Mouse (Mus musculus) kidney, embryonic 14.5 days (tissue): ENCODE results near the gene Hhex. TPM values are rescaled to one million over a fixed set of nuclear protein-coding genes. Genes with fewer than 3 reads are reported as not detected.

Experiments
- ATAC-seq: fragments of 200-750 bp; cut with Nextera tagmentation; 2 replicates; pipeline ENCODE4 v1.8.0; 2017; ENCODE audit warnings: moderate number of reproducible peaks, mild to moderate bottlenecking, moderate TSS enrichment, moderate library complexity; ENCODE audit not compliant: low FRiP score, low TSS enrichment
- H3K27ac ChIP-seq: fragments of 300-500 bp; sonication (generic); 2 replicates; pipeline ENCODE4 v1.5.1; 2014; ENCODE audit warnings: low read depth, mild to moderate bottlenecking, low read length, moderate library complexity, mixed read lengths
- H3K27me3 ChIP-seq: fragments of 300-500 bp; sonication (generic); 2 replicates; pipeline ENCODE4 v1.6.1; 2014; ENCODE audit warnings: mild to moderate bottlenecking, low read length; ENCODE audit not compliant: control insufficient read depth, insufficient read depth
- H3K36me3 ChIP-seq: fragments of 300-500 bp; sonication (generic); 2 replicates; pipeline ENCODE4 v1.6.1; 2014; ENCODE audit warnings: low read length, mixed read lengths; ENCODE audit not compliant: control insufficient read depth, insufficient read depth
- H3K4me1 ChIP-seq: fragments of 300-500 bp; sonication (generic); 2 replicates; pipeline ENCODE4 v1.6.1; 2014; ENCODE audit warnings: low read length, mixed read lengths; ENCODE audit not compliant: control insufficient read depth, insufficient read depth
- H3K4me2 ChIP-seq: fragments of 300-500 bp; sonication (generic); replicated peaks from 2 replicates; pipeline ENCODE4 v1.6.1; 2014; ENCODE audit warnings: low read depth, mild to moderate bottlenecking, low read length
- H3K4me3 ChIP-seq: fragments of 300-500 bp; sonication (generic); 2 replicates; pipeline ENCODE4 v1.5.1; 2014; ENCODE audit warnings: mild to moderate bottlenecking, low read length
- H3K9ac ChIP-seq: fragments of 300-500 bp; sonication (generic); 2 replicates; pipeline ENCODE4 v1.6.1; 2014; ENCODE audit warnings: low read depth, mild to moderate bottlenecking, low read length, moderate library complexity
- H3K9me3 ChIP-seq: fragments of 300-500 bp; sonication (generic); 2 replicates; pipeline ENCODE4 v1.6.1; 2016; ENCODE audit warnings: low read length; ENCODE audit not compliant: control insufficient read depth
- WGBS: fragments of 180-500 bp; shearing (Covaris S2); extraction: QIAGEN DNeasy Blood & Tissue Kit; methylation state at CpG from one replicate; pipeline ENCODE4 v1.1.7; 2014; 5-methylcytosine and 5-hydroxymethylcytosine counted together
- polyA plus RNA-seq: library from polyadenylated mRNA; unstranded; fragments of >200 nt; fragmentation: Nextera tagmentation; extraction: Ambion mirVana; gene quantifications from 2 replicates; pipeline ENCODE4 v1.2.1, GENCODE M21; 2014

The Hhex gene
- polyA plus RNA-seq, 1 experiment from 2014 or later: 11.5 TPM

GRCm38 (mm10) chr19:37442524-37443286, 8.1 kb downstream of the Hhex start:
- Histone ChIP-seq H3K4me3 (no peak overlapping the region), H3K36me3 (no peaks in the 10 kb centered on the region), H3K4me2 (no peak overlapping the region), H3K9me3 (no peaks in the 10 kb centered on the region), H3K9ac (no peak overlapping the region), H3K4me1 (no peaks in the 10 kb centered on the region), H3K27me3 (peaks cover 27% of the 10 kb centered on the region), H3K27ac (no peak overlapping the region)
- WGBS: 77% methylated on average over 10 of the region's 10 CpGs
- no peak for ATAC-seq

DNA sequence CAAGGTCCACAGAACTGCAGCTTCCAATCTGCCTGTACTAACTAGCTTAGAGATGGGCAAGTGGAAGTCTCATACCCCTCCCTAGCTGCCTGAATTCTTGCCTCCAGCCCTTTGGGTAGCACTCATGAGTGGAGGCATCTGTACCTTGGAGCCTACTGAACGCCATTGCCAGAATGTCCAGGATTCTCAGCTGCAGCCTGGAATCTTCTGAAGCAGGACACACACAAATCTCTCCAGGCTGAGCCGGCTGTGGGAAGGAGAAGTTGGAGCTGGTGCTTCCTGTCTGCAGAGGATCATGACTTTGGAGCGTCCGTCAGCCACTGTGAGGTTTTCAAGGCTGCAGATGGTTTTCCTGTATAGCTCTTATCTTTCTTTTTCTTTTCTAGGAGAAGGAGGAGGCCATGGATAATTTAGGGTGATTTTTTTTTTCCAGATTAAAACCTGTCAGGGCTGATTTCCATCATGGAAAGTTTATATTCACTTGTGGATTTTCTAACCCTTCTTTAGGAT, 9.1 kb downstream of the Hhex start:
- H3K9me3 ChIP-seq: no peaks in the 10 kb centered on the region

GRCm38 (mm10) chr19:37448212-37448611, 13.6 kb downstream of the Hhex start:
- Histone ChIP-seq H3K9ac (no peak overlapping the region), H3K27me3 (peaks cover 2% of the 10 kb centered on the region; the same call in 1 of the 2 replicates), H3K9me3 (no peaks in the 10 kb centered on the region), H3K4me3 (no peak overlapping the region), H3K27ac (no peak overlapping the region), H3K4me2 (no peak overlapping the region), H3K4me1 (no peaks in the 10 kb centered on the region), H3K36me3 (no peaks in the 10 kb centered on the region)
- WGBS: 61% methylated on average over 5 of the region's 5 CpGs
- no peak for ATAC-seq

More for the DNA sequence above, 9.1 kb downstream of the Hhex start:
- no peak overlapping the region for H3K4me2 ChIP-seq
- H3K4me3 ChIP-seq: no peak overlapping the region
- no peak for ATAC-seq
- H3K36me3 ChIP-seq: no peaks in the 10 kb centered on the region
- no peak overlapping the region for H3K9ac ChIP-seq
- no peak overlapping the region for H3K27ac ChIP-seq
- H3K27me3 ChIP-seq: peaks cover 20% of the 10 kb centered on the region
- 58% methylated on average over 4 of the region's 4 CpGs for WGBS
- H3K4me1 ChIP-seq: no peaks in the 10 kb centered on the region

DNA sequence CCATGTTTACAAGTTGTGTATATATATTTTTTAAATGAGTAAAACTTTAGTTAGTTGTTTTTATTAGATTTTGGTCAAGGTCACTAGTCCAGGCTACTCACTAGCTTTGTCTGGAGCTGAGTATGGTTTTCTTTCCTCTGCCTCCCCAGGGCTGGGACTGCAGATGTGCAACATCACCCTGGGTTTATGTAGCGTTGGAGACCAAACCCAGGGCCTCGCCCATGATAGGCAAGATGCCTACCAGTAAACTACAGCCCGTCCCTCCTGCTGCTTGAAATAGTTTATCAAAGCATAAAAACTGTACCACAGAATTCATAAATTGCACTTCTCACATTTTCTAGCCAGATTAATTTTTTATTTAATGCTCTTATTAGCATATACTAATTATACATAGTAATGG, 14.6 kb downstream of the Hhex start:
- ATAC-seq: no peak

DNA sequence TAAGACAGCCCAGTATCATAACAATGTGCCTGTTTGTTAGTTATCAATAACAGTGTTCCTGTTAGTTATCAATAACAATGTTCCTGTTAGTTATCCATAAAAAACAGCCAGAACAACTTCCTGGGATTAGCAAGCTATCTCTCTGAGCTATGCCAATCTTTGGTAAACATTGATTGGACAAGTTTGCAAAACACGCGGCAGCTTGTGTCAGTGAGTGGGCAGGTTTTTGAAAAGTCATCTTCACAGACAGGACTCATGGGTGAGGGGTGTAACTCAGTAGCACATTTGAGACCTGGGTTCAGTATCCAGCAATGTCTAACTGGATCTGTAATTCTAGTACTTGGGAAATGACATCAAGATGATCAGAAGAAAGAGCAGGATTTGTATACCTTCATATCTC, 20.9 kb downstream of the Hhex start:
- H3K9me3 ChIP-seq: no peaks in the 10 kb centered on the region
- H3K27me3 ChIP-seq: no peaks in the 10 kb centered on the region
- H3K36me3 ChIP-seq: no peaks in the 10 kb centered on the region
- no peak for ATAC-seq
- 93% methylated on average over 2 of the region's 2 CpGs for WGBS
- H3K4me1 ChIP-seq: no peaks in the 10 kb centered on the region
- H3K4me2 ChIP-seq: no peak overlapping the region
- H3K27ac ChIP-seq: no peak overlapping the region
- H3K9ac ChIP-seq: no peak overlapping the region
- H3K4me3 ChIP-seq: no peak overlapping the region

More for the DNA sequence above, 14.6 kb downstream of the Hhex start:
- Histone ChIP-seq H3K9me3 (no peaks in the 10 kb centered on the region), H3K27ac (no peak overlapping the region), H3K27me3 (peaks cover 2% of the 10 kb centered on the region; the same call in 1 of the 2 replicates), H3K4me1 (no peaks in the 10 kb centered on the region), H3K9ac (no peak overlapping the region), H3K4me2 (no peak overlapping the region), H3K36me3 (no peaks in the 10 kb centered on the region), H3K4me3 (no peak overlapping the region)
- 87% methylated on average over 3 of the region's 3 CpGs for WGBS

DNA sequence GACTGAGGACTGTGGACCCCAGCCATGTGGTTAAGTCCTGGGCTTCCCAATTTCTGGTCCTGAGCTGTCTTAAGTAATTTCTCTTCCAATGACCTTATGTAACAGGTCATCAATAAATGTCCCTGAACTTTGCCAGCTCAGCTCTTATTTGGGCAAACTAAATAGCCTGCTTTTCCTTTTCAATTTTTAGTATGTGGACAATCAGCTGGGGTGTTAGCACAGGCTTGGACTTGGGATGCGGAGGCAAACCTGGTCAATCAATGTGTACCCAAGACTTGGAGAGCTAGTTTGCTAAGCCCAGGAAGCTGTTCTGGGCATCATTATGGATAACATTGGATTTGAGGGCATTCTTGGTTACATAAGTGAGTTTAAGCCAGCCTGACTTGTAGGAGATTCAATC, 21.4 kb downstream of the Hhex start:
- Histone ChIP-seq H3K9ac (no peak overlapping the region), H3K27me3 (no peaks in the 10 kb centered on the region), H3K36me3 (no peaks in the 10 kb centered on the region), H3K9me3 (no peaks in the 10 kb centered on the region; the same call in 1 of the 2 replicates), H3K4me2 (no peak overlapping the region), H3K27ac (no peak overlapping the region), H3K4me1 (no peaks in the 10 kb centered on the region), H3K4me3 (no peak overlapping the region)
- WGBS: 100% methylated on average over 1 of the region's 1 CpGs
- ATAC-seq: no peak

DNA sequence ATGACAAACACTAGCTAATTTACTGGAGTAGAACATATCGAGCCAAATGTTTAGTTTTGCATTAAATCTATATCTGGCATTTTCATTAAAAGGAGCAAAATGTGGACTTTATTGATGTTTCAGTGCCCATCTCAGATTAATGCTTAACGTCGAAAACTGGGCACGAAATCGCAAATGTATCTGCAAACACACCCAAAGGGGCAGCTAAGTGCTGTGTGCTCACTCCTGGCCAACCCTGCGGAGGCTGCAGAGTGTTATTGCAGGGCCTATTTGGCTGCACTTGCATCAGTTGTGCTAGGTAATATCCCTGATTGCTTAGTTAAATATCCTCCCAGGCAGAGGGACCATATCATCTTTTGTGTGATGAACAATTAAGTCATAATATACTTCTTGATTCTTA, 23.4 kb downstream of the Hhex start:
- no peak overlapping the region for H3K9ac ChIP-seq
- no peaks in the 10 kb centered on the region for H3K27me3 ChIP-seq
- no peaks in the 10 kb centered on the region for H3K36me3 ChIP-seq
- H3K9me3 ChIP-seq: no peaks in the 10 kb centered on the region; the same call in 1 of the 2 replicates
- H3K4me1 ChIP-seq: no peaks in the 10 kb centered on the region
- 74% methylated on average over 6 of the region's 6 CpGs for WGBS
- no peak overlapping the region for H3K4me2 ChIP-seq
- ATAC-seq: no peak
- H3K4me3 ChIP-seq: no peak overlapping the region
- H3K27ac ChIP-seq: no peak overlapping the region

- 69% methylated on average over 3 of the region's 3 CpGs for WGBS
- Histone ChIP-seq H3K9ac (no peak overlapping the region), H3K9me3 (no peaks in the 10 kb centered on the region), H3K27ac (no peak overlapping the region), H3K4me3 (no peak overlapping the region), H3K4me2 (no peak overlapping the region), H3K36me3 (no peaks in the 10 kb centered on the region), H3K27me3 (no peaks in the 10 kb centered on the region), H3K4me1 (no peaks in the 10 kb centered on the region)
- no peak for ATAC-seq
These were observed 31.8 kb downstream of the Hhex start for GRCm38 (mm10) chr19:37466403-37466802.

DNA sequence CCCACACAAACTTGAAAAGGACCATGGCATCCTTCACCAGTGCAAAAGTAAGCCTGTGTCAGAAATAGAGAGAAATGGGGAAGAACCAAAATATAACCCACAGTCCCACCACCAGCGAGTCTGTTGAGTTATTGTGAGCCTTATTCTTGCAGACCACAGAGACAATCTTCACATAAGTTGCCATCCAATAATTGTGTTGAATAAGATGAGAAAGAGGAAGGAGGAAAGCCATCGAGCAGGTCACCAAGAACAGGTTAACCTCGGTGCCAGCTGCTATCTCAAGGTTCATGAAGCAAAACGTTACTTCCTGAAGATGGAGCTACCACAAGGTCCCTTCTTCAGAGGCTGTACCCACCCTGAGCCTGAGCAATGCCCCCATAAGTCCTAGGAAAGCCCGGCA, 32.4 kb downstream of the Hhex start:
- H3K9me3 ChIP-seq: no peaks in the 10 kb centered on the region
- ATAC-seq: no peak
- H3K4me3 ChIP-seq: no peak overlapping the region
- no peaks in the 10 kb centered on the region for H3K27me3 ChIP-seq
- no peak overlapping the region for H3K9ac ChIP-seq
- 79% methylated on average over 5 of the region's 5 CpGs for WGBS
- no peak overlapping the region for H3K4me2 ChIP-seq
- H3K4me1 ChIP-seq: no peaks in the 10 kb centered on the region
- no peak overlapping the region for H3K27ac ChIP-seq
- no peaks in the 10 kb centered on the region for H3K36me3 ChIP-seq
